Mouse (Mus musculus) ES-Bruce4 (cell line): ENCODE measurements at regions not wholly inside any gene's neighbourhood (a gene's known extent, or its start where the extent isn't known, plus 50 kb on each side); places are given as distances from the start of the nearest gene placed in this dataset.

Source experiments
- H3K27ac ChIP-seq: 2 replicates; pipeline ENCODE4 v1.5.1; 2012; ENCODE audit warnings: low read length, inconsistent platforms; ENCODE audit not compliant: insufficient read depth
- H3K27me3 ChIP-seq: 2 replicates; pipeline ENCODE4 v1.6.1; 2012; ENCODE audit warnings: mild to moderate bottlenecking, low read length, inconsistent platforms; ENCODE audit not compliant: control insufficient read depth, poor library complexity, insufficient read depth, severe bottlenecking
- H3K36me3 ChIP-seq: 2 replicates; pipeline ENCODE4 v1.6.1; 2012; ENCODE audit warnings: inconsistent platforms, mild to moderate bottlenecking, low read length, moderate library complexity; ENCODE audit not compliant: control insufficient read depth, poor library complexity, insufficient read depth, severe bottlenecking
- H3K4me1 ChIP-seq: one replicate; pipeline ENCODE4 v1.8.1; 2011; ENCODE audit warnings: low read length; ENCODE audit not compliant: control insufficient read depth, insufficient read depth
- H3K4me3 ChIP-seq: 2 replicates; pipeline ENCODE4 v1.5.1; 2011; ENCODE audit warnings: low read depth, mild to moderate bottlenecking, low read length
- H3K9ac ChIP-seq: 2 replicates; pipeline ENCODE4 v1.6.1; 2012; ENCODE audit warnings: low read depth, mild to moderate bottlenecking, inconsistent platforms; ENCODE audit not compliant: poor library complexity, severe bottlenecking
- H3K9me3 ChIP-seq: replicated peaks from 2 replicates; pipeline ENCODE4 v1.6.1; 2012; ENCODE audit warnings: mild to moderate bottlenecking, low read length, inconsistent platforms; ENCODE audit not compliant: control insufficient read depth, poor library complexity, insufficient read depth, severe bottlenecking
- CTCF ChIP-seq: IDR thresholded peaks from one replicate; pipeline ENCODE4 v1.8.1; 2011; ENCODE audit warnings: low read depth, low read length
- EP300 ChIP-seq: IDR thresholded peaks from 2 replicates; pipeline ENCODE4 v1.6.1; 2011; ENCODE audit warnings: low read depth, low read length; ENCODE audit not compliant: insufficient read depth
- POLR2A ChIP-seq: IDR thresholded peaks from one replicate; pipeline ENCODE4 v1.8.1; 2011; ENCODE audit warnings: low read length; ENCODE audit not compliant: insufficient read depth

GRCm38 (mm10) chr5:37903861-37904260 lies 79.5 kb upstream of the Msx1 start:
- Histone ChIP-seq H3K27ac (no peak overlapping the region), H3K9ac (no peak overlapping the region), H3K4me3 (no peak overlapping the region), H3K27me3 (no peaks in the 10 kb centered on the region), H3K9me3 (no peaks in the 10 kb centered on the region), H3K36me3 (no peaks in the 10 kb centered on the region), H3K4me1 (no peaks in the 10 kb centered on the region)
- TF ChIP-seq EP300 (no peak), POLR2A (no peak), CTCF (no peak)

- no peak overlapping the region for H3K27ac ChIP-seq
- TF ChIP-seq CTCF: no peak
- no peak for TF ChIP-seq POLR2A
- no peak for TF ChIP-seq EP300
- no peaks in the 10 kb centered on the region for H3K4me1 ChIP-seq
- H3K4me3 ChIP-seq: no peak overlapping the region
- H3K36me3 ChIP-seq: no peaks in the 10 kb centered on the region
- H3K27me3 ChIP-seq: no peaks in the 10 kb centered on the region
- H3K9me3 ChIP-seq: no peaks in the 10 kb centered on the region
- H3K9ac ChIP-seq: no peak overlapping the region
Measured at GRCm38 (mm10) chr5:37902741-37903140, 78.4 kb upstream of the Msx1 start.

GRCm38 (mm10) chr5:37901861-37902291 lies 77.5 kb upstream of the Msx1 start:
- Histone ChIP-seq H3K9ac (no peak overlapping the region), H3K9me3 (no peaks in the 10 kb centered on the region), H3K36me3 (no peaks in the 10 kb centered on the region), H3K27me3 (no peaks in the 10 kb centered on the region), H3K4me1 (no peaks in the 10 kb centered on the region), H3K4me3 (no peak overlapping the region), H3K27ac (no peak overlapping the region)
- TF ChIP-seq CTCF (no peak), POLR2A (no peak), EP300 (no peak)

- H3K4me3 ChIP-seq: no peak overlapping the region
- no peak overlapping the region for H3K9ac ChIP-seq
- TF ChIP-seq POLR2A: no peak
- H3K36me3 ChIP-seq: no peaks in the 10 kb centered on the region
- H3K9me3 ChIP-seq: no peaks in the 10 kb centered on the region
- no peak overlapping the region for H3K27ac ChIP-seq
- H3K27me3 ChIP-seq: no peaks in the 10 kb centered on the region
- H3K4me1 ChIP-seq: no peaks in the 10 kb centered on the region
Measured at GRCm38 (mm10) chr5:37898041-37898615, 73.7 kb upstream of the Msx1 start.

DNA sequence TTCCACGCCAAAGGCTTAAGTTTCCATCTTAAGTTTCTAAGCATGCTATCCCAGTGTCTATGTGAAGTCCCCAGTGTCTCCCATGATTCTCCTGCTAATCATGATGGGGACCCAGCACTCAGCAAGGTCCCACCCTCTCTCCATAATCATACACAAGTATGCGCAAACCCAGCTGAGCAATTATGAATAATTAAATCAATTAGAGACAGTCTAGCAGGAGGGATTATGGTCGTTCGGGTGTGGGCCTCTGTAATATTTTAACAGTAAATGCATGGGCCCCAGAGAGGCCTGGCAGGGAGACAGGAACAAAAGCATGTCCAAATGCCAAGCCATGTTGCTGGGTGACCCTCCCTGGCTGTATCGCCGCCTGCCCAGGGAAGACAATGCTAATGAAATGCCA lies 73.1 kb upstream of the Msx1 start:
- H3K36me3 ChIP-seq: no peaks in the 10 kb centered on the region
- no peaks in the 10 kb centered on the region for H3K9me3 ChIP-seq
- no peak overlapping the region for H3K27ac ChIP-seq
- TF ChIP-seq POLR2A (no peak), EP300 (no peak)
- no peak overlapping the region for H3K4me3 ChIP-seq
- no peaks in the 10 kb centered on the region for H3K4me1 ChIP-seq
- no peak overlapping the region for H3K9ac ChIP-seq
- H3K27me3 ChIP-seq: no peaks in the 10 kb centered on the region

DNA sequence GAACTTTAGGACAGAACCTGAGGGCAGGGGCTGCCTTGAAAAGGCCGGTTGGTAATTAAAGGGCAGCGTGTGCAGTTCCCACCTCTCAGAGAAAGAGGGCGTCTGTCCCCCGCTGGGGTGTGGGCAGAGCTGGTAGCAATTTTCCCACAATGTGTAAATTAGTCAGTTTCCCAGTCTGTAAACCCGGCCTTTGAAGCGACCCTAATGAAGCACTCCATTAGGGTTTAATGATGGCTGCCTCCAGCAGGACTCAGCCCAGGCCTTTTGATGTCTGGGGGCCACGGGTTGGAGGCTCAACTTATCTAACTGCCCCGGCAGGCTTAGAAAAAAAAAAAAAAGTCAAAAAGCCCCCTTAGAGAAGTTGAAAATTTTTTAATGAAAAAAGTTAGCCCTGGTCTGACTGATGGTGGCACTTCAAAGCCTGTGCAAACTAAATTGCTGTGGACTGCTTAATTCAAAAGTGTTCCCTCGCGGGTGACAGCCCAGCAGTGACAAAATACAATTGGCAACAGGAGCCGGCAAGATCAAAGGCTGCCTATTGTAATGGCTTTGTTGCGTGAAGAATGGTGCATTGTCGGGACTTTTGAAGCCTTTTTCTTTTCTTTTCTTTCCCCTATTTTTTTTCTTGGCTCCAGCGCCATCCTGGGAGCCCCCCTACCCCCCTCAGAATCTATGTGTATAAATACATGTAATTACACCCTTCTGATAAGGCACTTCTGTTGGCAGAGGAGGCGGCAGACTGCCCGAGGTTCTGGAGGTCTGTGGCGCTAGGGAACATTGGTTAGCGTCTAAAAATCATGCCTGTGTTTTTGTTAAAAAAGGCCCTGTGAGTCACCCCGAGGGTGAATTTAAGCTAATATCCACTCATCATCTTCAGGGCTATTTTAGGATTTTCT lies 71.3 kb upstream of the Msx1 start:
- no peak overlapping the region for H3K27ac ChIP-seq
- H3K36me3 ChIP-seq: no peaks in the 10 kb centered on the region

More for the DNA sequence above, 71.3 kb upstream of the Msx1 start:
- no peaks in the 10 kb centered on the region for H3K9me3 ChIP-seq
- H3K4me1 ChIP-seq: no peaks in the 10 kb centered on the region
- no peak overlapping the region for H3K4me3 ChIP-seq
- no peak overlapping the region for H3K9ac ChIP-seq
- TF ChIP-seq POLR2A (no peak), CTCF (peak; percentile 40), EP300 (no peak)
- no peaks in the 10 kb centered on the region for H3K27me3 ChIP-seq
